Mouse (Mus musculus) kidney, postnatal 0 days (tissue): ENCODE data around the gene Sccpdh. TPM values are rescaled to one million over a fixed set of nuclear protein-coding genes. Genes with fewer than 3 reads are reported as not detected.

Experiments used
- ATAC-seq: fragments of 200-750 bp; cut with Nextera tagmentation; replicated peaks from 2 replicates; pipeline ENCODE4 v1.8.0; 2017; ENCODE audit warnings: low read depth, moderate number of reproducible peaks, moderate TSS enrichment, moderate library complexity; ENCODE audit not compliant: low FRiP score
- DNase-seq: peaks from one replicate; pipeline ENCODE4 v3.0.0-alpha.2; 2016; ENCODE audit warnings: low spot score
- H3K27ac ChIP-seq: fragments of 300-500 bp; sonication (generic); 2 replicates; pipeline ENCODE4 v1.5.1; 2014; ENCODE audit warnings: mild to moderate bottlenecking
- H3K27me3 ChIP-seq: fragments of 300-500 bp; sonication (generic); 2 replicates; pipeline ENCODE4 v1.6.1; 2014; ENCODE audit warnings: low read length, mixed read lengths; ENCODE audit not compliant: insufficient read depth
- H3K36me3 ChIP-seq: fragments of 300-500 bp; sonication (generic); 2 replicates; pipeline ENCODE4 v1.6.1; 2014; ENCODE audit warnings: low read length, mixed read lengths; ENCODE audit not compliant: insufficient read depth
- H3K4me1 ChIP-seq: fragments of 300-500 bp; sonication (generic); replicated peaks from 2 replicates; pipeline ENCODE4 v1.6.1; 2014; ENCODE audit warnings: antibody characterized with exemption, low read length, mixed read lengths; ENCODE audit not compliant: insufficient read depth
- H3K4me2 ChIP-seq: fragments of 300-500 bp; sonication (generic); 2 replicates; pipeline ENCODE4 v1.6.1; 2014; ENCODE audit warnings: mild to moderate bottlenecking, low read length, moderate library complexity, mixed read lengths
- H3K4me3 ChIP-seq: fragments of 300-500 bp; sonication (generic); replicated peaks from 2 replicates; pipeline ENCODE4 v1.5.1; 2014; ENCODE audit warnings: low read depth, low read length
- H3K9ac ChIP-seq: fragments of 300-500 bp; sonication (generic); 2 replicates; pipeline ENCODE4 v1.6.1; 2014; ENCODE audit warnings: low read depth, low read length
- H3K9me3 ChIP-seq: fragments of 300-500 bp; sonication (generic); replicated peaks from 2 replicates; pipeline ENCODE4 v1.6.1; 2016; ENCODE audit warnings: low read length, inconsistent platforms, mixed read lengths
- CTCF ChIP-seq: IDR thresholded peaks from 2 replicates; pipeline ENCODE4 v1.5.1; 2016; ENCODE audit warnings: antibody characterized with exemption, low read depth, mild to moderate bottlenecking, moderate library complexity
- WGBS: fragments of 180-500 bp; shearing (Covaris S2); extraction: QIAGEN DNeasy Blood & Tissue Kit; methylation state at CpG from one replicate; pipeline ENCODE4 v1.1.7; 2014; 5-methylcytosine and 5-hydroxymethylcytosine counted together
- polyA plus RNA-seq: library from polyadenylated mRNA; unstranded; fragments of >200 nt; fragmentation: Nextera tagmentation; extraction: Ambion mirVana; gene quantifications from 2 replicates; pipeline ENCODE4 v1.2.1, GENCODE M21; 2015

Gene Sccpdh
- 71.9 and 76.8 TPM in 2 replicates for polyA plus RNA-seq

DNA sequence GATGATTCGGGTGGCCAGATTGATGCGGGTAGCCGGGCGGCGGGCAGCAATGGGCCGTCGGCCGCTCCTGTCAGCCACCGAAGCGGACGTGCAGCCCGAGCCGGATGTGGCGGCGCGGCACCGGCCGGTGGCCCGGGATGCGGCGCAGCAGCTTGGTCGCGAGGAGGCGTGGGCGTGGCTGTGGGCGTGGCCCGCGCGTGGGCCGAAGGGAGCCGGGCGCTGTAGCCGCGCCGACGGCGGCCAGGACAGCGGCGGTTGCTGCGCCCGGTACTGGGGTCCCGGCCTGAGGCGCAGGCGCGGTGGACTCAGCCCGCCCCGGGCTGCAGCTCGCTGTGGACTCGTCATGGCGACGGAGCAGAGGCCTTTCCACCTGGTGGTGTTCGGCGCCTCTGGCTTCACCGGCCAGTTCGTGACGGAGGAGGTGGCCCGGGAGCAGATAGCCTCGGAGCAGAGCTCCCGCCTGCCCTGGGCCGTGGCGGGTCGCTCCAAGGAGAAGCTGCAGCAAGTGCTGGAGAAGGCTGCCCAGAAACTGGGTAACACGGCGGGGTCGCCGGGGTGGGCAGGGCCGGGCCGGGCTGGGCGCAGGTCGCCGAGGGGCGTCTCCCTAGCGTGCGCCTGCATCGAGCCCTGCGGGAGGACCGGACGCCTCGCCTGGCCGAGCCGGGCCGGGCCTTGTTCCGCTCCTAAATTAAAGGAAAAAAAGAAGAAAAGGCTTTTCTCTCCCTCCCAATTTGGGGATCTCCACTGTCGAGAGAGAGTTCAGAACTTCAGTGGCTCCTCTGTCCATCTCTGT lies at the start of gene Sccpdh:
TSS of gene Sccpdh (plus strand) at position 198 of the 793 bp plus-strand sequence.
- Histone ChIP-seq H3K36me3 (peaks cover 11% of the 10 kb centered on the region; the same call in 1 of the 2 replicates), H3K9me3 (no peaks in the 10 kb centered on the region), H3K9ac (peak within 1 kb of the TSS; percentile 72), H3K4me3 (peak within 1 kb of the TSS; percentile 74), H3K4me1 (peaks cover 6% of the 10 kb centered on the region; the same call in 1 of the 2 replicates), H3K27me3 (no peaks in the 10 kb centered on the region), H3K4me2 (peak within 1 kb of the TSS; percentile 74), H3K27ac (peak within 1 kb of the TSS; percentile 63)
- no peak for TF ChIP-seq CTCF
- WGBS, result under 1% methylated on average over 74 of the region's 84 CpGs
- ATAC-seq (peak; percentile 94), DNase-seq (peak; percentile 90)

DNA sequence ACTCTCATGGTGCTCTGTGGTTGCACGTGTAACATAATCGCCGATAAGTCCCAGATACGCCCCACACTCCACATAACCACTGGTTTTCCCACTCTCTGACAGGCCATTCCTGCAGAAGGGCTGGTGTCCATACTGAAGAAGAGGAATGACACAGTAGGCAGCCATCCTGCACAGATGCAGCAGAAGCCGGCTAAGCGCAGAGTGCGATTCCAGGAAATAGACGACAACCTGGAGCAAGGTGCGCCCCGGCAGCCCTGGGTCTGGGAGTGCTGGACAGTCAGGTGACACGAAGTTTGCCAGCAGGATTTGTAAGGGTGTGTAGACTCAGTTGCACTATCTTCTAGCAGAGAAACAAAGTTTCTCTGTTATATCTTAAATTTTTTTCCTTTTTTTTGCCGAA lies 45.3 kb upstream of the Sccpdh start:
- no peaks in the 10 kb centered on the region for H3K4me1 ChIP-seq
- H3K27ac ChIP-seq, result no peak overlapping the region
- no peaks in the 10 kb centered on the region for H3K9me3 ChIP-seq
- H3K27me3 ChIP-seq, result no peaks in the 10 kb centered on the region
- no peak for DNase-seq
- no peak overlapping the region for H3K4me3 ChIP-seq
- H3K9ac ChIP-seq, result no peak overlapping the region
- H3K4me2 ChIP-seq, result no peak overlapping the region
- H3K36me3 ChIP-seq, result 0 out of 2 replicates have a peak, but pooled peaks cover 5% of the 10 kb centered on the region
- 94% methylated on average over 12 of the region's 12 CpGs for WGBS
- no peak for ATAC-seq
- TF ChIP-seq CTCF, result no peak

DNA sequence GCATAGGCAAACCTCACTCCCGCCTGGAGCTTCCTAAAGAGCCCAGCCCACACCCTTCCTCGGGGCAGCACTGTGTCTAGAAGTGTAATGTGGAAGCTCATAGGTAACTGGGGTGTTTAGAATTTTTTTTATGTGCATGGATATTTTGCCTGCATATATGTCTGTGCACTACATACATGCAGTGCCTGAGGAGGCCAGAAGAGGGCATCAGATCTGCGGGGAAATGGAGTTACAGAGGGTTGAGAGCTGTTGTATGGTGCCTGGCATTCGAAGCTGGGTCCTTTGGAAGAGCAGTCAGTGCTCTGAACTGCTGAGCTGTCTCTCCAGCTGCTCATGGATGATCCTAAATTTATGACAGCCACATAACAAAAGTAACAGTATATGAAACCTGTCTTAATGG lies 44.4 kb upstream of the Sccpdh start:
- TF ChIP-seq CTCF, result peak; percentile 76
- Histone ChIP-seq H3K9ac (no peak overlapping the region), H3K4me3 (no peak overlapping the region), H3K27me3 (no peaks in the 10 kb centered on the region), H3K36me3 (0 out of 2 replicates have a peak, but pooled peaks cover 5% of the 10 kb centered on the region), H3K9me3 (no peaks in the 10 kb centered on the region), H3K27ac (no peak overlapping the region), H3K4me1 (no peaks in the 10 kb centered on the region), H3K4me2 (no peak overlapping the region)
- ATAC-seq (no peak), DNase-seq (peak; percentile 40)
- WGBS, result 61% methylated on average over 4 of the region's 4 CpGs

DNA sequence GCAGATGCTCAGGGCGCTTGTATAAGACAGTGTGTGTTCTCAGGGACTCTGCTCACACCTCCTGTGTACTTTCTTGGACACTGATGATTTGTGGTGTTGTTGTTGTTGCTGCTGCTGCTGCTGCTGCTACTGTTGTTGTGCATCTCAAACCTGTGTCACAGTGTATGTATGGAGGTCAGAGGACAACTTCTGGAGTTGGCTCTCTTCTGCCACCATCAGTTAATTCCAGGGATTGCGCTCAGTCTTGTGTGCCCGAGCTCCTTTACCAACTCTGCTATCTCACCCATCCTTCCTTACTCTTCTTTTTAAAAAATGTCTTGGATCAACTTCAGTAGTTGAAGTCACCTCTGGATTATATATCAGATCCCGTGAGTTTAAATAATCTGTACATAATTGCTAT lies 43.7 kb upstream of the Sccpdh start:
- Histone ChIP-seq H3K9me3 (no peaks in the 10 kb centered on the region), H3K4me2 (no peak overlapping the region), H3K27ac (no peak overlapping the region), H3K9ac (no peak overlapping the region), H3K4me1 (no peaks in the 10 kb centered on the region), H3K27me3 (no peaks in the 10 kb centered on the region), H3K4me3 (no peak overlapping the region), H3K36me3 (0 out of 2 replicates have a peak, but pooled peaks cover 5% of the 10 kb centered on the region)
- peak; percentile 75 for TF ChIP-seq CTCF
- ATAC-seq (no peak), DNase-seq (peak; percentile 61)
- WGBS, result 71% methylated on average over 4 of the region's 4 CpGs

DNA sequence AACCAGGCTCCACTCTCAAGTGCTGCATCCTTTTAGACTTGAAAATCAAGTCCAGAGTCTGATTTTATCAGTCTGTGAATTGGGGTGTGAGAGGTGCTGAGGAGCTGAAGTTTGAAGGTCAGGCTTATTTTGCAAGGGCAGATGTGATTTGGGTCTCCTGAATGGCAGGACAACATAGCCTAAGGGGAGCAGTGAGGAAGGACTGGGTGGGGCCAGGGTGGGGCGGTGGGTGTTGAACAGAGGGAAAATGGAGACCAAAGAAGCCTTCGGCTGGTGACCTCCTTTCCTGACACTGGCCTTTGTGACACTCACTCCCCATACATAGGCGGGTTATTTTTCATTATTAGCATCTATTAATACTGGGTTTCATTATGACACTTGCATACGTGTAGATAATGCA lies 40.2 kb upstream of the Sccpdh start:
- Histone ChIP-seq H3K27me3 (no peaks in the 10 kb centered on the region), H3K9ac (no peak overlapping the region), H3K4me3 (no peak overlapping the region), H3K36me3 (0 out of 2 replicates have a peak, but pooled peaks cover 5% of the 10 kb centered on the region), H3K4me1 (no peaks in the 10 kb centered on the region), H3K9me3 (no peaks in the 10 kb centered on the region), H3K4me2 (no peak overlapping the region), H3K27ac (no peak overlapping the region)
- ATAC-seq (no peak), DNase-seq (no peak)
- TF ChIP-seq CTCF, result no peak
- 90% methylated on average over 4 of the region's 4 CpGs for WGBS

DNA sequence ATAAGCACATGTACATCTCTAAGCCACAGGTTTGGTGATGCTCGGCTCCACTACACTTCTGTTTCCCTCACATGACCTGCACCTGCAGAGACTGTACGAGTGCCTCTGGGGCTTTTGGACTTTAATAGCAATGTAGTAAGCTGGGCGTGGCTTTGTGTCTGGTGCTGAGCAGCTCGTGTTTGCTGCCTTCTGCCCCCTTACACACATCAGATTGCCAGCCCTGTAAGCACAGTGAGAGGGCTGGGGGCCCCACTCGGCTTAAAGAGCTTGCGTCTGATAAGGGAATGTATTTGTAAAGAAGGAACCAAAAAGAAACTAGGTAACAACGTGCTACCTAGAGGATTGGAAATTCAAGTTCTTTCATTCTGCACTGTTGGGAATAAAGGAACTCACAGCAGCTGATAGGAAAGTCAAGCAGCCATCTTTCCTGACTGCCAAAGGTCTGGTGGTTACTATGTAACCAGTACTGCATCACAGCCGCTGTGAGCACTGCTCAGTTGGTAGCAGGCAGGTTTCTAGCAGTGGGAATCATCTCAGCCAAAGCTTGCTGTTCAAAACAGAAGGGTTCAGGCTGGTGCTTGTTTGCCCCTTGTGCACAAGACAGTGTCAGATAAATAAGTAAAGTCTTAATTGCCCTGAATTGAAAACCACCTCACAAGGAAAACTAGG lies 39.4 kb upstream of the Sccpdh start:
- ATAC-seq, result no peak
- H3K36me3 ChIP-seq, result 0 out of 2 replicates have a peak, but pooled peaks cover 5% of the 10 kb centered on the region
- no peak overlapping the region for H3K9ac ChIP-seq
- no peak for DNase-seq
- H3K9me3 ChIP-seq, result no peaks in the 10 kb centered on the region
- H3K4me3 ChIP-seq, result no peak overlapping the region
- no peak overlapping the region for H3K4me2 ChIP-seq
- 55% methylated on average over 8 of the region's 8 CpGs for WGBS
- H3K4me1 ChIP-seq, result no peaks in the 10 kb centered on the region
- no peak overlapping the region for H3K27ac ChIP-seq
- H3K27me3 ChIP-seq, result no peaks in the 10 kb centered on the region
- no peak for TF ChIP-seq CTCF
